Mouse (Mus musculus) CD8-positive naive resting alpha-beta T cell, adult 57 days (primary cell): ENCODE measurements around the gene Mgst1. TPM values are rescaled to one million over a fixed set of nuclear protein-coding genes. Genes with fewer than 3 reads are reported as not detected.

Experiments
- total RNA-seq: library from RNA; stranded (reverse); gene quantifications from one replicate; pipeline ENCODE4 v1.2.4, GENCODE M21; 2023

Mgst1 gene
- total RNA-seq, result 2.8 TPM

GRCm38 (mm10) chr6:138139930-138140329 lies at the start of gene Mgst1:
Mgst1 (plus strand) TSS chr6:138140316.

Other genes with a start within 250 kb of the Mgst1 start
- gene Slc15a5, start 60.4 kb upstream of the Mgst1 start, total RNA-seq, result not detected